ENCODE assay signal across 24 mouse cellular contexts in genomic region chr2:28256029-28256428, GRCm38 (mm10).
"Had no signal": no experiment of that assay in that cellular context is flagged by ENCODE, and none has a peak within 500 bp of the region (broad histone marks: within the 10 kb centered on the region; RNA-seq: fewer than 3 reads in every experiment).

No protein-coding gene starts in this region.

- H3K27ac ChIP-seq: gastrocnemius, adult 2 months; heart, embryonic 10.5 days; hindbrain, embryonic 10.5 days; hindbrain, embryonic 12.5 days; hindbrain, embryonic 14.5 days; kidney, embryonic 15.5 days; kidney, postnatal 0 days; limb, embryonic 10.5 days; limb, embryonic 12.5 days; liver, embryonic 12.5 days had no signal

- H3K27me3 ChIP-seq: hindbrain, embryonic 12.5 days; limb, embryonic 12.5 days had no signal

- H3K9ac ChIP-seq: heart, embryonic 12.5 days; hindbrain, embryonic 12.5 days; hindbrain, embryonic 14.5 days; kidney, embryonic 15.5 days; limb, embryonic 12.5 days; liver, embryonic 12.5 days had no signal

- ATAC-seq: hindbrain, embryonic 16.5 days; intestine, embryonic 16.5 days; liver, embryonic 12.5 days had no signal

- H3K4me3 ChIP-seq: gastrocnemius, adult 2 months; heart, embryonic 10.5 days; heart, embryonic 12.5 days; hindbrain, embryonic 10.5 days; hindbrain, embryonic 12.5 days; kidney, embryonic 15.5 days; limb, embryonic 10.5 days; limb, embryonic 12.5 days; liver, embryonic 12.5 days had no signal

- H3K36me3 ChIP-seq: heart, embryonic 10.5 days; heart, embryonic 12.5 days; hindbrain, embryonic 10.5 days; hindbrain, embryonic 12.5 days; kidney, embryonic 15.5 days; limb, embryonic 10.5 days; limb, embryonic 12.5 days; liver, embryonic 12.5 days had no signal

- H3K4me2 ChIP-seq: heart, embryonic 12.5 days; hindbrain, embryonic 12.5 days; hindbrain, embryonic 14.5 days; kidney, embryonic 15.5 days; limb, embryonic 12.5 days; liver, embryonic 12.5 days had no signal

- H3K9me3 ChIP-seq: heart, embryonic 10.5 days; heart, embryonic 12.5 days; hindbrain, embryonic 10.5 days; hindbrain, embryonic 12.5 days; kidney, embryonic 15.5 days; limb, embryonic 10.5 days; limb, embryonic 12.5 days; liver, embryonic 12.5 days had no signal

- DNase-seq: gastrocnemius, adult 2 months; gastrocnemius, postnatal 10 days; gastrocnemius, postnatal 25 days; heart, adult 18-20 months; heart, postnatal 10 days; heart, postnatal 4 days; kidney, adult 11 months; kidney, adult 2 months; kidney, adult 9 months; kidney, postnatal 14 days; kidney, postnatal 36 days; liver had no signal

- H3K4me1 ChIP-seq: heart, embryonic 12.5 days; kidney, embryonic 15.5 days; liver, embryonic 12.5 days had no signal
